Mouse (Mus musculus) erythroblast, embryonic 14.5 days (primary cell): ENCODE data around the gene Prkg1.

ENCODE experiments used
- GATA1 ChIP-seq: IDR thresholded peaks from 2 replicates; pipeline ENCODE4 v1.6.1; 2012; ENCODE audit warnings: low read length, inconsistent platforms, mixed read lengths
- TAL1 ChIP-seq: IDR thresholded peaks from 3 replicates; pipeline ENCODE4 v1.6.1; 2012; ENCODE audit warnings: low read length, inconsistent platforms, mixed read lengths

DNA sequence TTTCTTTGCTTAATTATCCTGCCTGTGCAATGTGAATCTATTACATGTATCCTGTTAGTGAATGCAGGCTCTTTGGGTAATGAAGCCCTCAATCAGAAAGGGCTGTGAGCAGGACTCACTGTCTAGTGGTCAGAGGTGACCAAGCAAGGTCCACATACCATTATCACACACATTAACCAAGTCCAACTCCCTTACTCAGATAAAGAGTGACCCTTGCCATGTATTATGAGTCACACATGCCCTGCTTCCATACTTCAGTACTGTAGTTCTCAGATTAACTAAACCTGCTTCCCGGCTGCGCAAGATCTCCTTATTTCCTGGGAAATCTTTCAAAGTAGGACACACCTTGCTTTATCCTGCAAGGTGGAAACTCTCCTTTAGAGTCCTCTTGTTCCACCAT is 1073.6 kb downstream of the Prkg1 start:
- no peak for TF ChIP-seq GATA1
- TF ChIP-seq TAL1: no peak
